Mouse (Mus musculus): ENCODE data around the gene Fam163a.

Gene Fam163a

DNA sequence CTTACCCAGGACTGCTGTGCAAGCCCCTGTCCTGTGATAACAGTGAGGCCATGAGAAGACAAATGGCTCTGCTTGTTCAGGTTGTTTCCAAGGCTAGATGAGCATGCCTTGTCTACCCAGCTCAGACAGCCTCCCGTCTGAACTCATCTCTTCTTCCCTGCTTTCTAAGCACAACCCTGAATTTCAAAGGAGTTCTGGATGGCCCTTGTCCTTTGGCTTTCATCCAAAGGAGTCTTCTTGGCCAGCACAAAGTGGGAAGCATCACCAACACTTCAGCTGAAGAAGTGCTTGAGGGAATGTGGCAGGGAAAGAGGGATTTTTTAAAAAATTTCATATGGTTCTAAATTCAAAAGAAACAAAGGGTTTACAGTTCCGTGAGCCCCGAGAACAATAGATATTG lies 3.8 kb downstream of the Fam163a start:
- no peak for DNase-seq (ENCODE audit: low read depth)

DNA sequence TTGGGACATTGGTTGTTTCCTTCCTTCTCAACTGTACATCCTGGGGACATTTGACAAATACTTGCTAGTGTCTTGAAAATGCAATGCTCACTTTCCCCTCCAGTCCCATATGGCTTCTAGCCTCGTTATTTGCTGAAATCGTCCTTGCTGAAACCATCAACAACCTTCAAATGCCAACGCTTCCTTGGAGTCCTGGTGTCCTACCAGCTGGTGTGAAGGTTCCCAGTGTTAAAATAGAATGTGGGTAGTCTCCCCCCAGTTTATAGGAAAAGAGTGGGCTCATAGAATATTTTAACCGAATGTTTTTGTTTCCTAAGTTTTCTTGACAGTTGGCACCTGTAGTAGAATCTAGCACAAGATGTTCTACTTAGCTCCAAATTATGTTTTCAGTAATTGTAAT lies 7.2 kb downstream of the Fam163a start:
- DNase-seq (ENCODE audit: low read depth): no peak

GRCm38 (mm10) chr1:156193292-156193691 lies 11.5 kb downstream of the Fam163a start:
- no peak for DNase-seq (ENCODE audit: low read depth)

DNA sequence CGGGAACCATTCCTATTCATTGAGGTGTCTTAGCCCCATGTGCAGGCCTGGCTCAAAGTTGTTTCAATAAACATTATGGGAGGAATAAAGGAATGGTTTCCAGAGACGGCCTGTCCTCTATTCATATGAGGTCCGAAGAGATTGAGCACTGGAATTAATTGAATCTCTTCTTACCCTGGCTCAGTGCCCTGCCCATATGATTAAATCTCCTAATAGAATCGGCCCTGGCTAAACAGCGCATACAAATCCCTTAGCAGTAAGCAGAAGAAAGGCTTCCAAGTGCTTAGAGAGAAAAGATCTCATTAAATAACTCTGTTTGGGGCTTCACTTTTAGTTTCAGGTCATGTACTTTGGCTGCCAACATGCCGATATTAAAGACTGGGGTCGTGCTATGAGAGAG lies 12.0 kb downstream of the Fam163a start:
- DNase-seq (ENCODE audit: low read depth): no peak

DNA sequence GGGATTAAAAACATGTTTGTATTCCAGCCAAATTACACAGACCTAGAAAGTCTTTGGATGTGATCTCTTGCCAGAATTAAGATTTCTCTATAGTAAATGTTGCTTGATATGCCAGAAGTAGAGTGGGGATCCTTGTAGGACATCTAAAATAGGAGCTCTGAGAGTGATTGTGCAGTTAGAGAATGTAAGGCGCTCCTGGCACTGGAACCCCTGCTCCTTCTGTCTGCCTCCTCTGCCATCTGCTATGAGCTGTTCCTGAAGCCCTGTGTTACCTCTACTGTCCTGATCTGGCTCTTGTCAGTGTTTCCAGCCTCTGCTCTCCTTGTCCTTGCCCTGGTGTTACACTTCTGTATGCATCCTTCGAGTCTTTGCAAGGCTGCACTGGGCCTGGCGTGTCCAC lies 18.2 kb downstream of the Fam163a start:
- no peak for DNase-seq (ENCODE audit: low read depth)

GRCm38 (mm10) chr1:156184158-156184571 lies 20.7 kb downstream of the Fam163a start:
- DNase-seq (ENCODE audit: low read depth): no peak

DNA sequence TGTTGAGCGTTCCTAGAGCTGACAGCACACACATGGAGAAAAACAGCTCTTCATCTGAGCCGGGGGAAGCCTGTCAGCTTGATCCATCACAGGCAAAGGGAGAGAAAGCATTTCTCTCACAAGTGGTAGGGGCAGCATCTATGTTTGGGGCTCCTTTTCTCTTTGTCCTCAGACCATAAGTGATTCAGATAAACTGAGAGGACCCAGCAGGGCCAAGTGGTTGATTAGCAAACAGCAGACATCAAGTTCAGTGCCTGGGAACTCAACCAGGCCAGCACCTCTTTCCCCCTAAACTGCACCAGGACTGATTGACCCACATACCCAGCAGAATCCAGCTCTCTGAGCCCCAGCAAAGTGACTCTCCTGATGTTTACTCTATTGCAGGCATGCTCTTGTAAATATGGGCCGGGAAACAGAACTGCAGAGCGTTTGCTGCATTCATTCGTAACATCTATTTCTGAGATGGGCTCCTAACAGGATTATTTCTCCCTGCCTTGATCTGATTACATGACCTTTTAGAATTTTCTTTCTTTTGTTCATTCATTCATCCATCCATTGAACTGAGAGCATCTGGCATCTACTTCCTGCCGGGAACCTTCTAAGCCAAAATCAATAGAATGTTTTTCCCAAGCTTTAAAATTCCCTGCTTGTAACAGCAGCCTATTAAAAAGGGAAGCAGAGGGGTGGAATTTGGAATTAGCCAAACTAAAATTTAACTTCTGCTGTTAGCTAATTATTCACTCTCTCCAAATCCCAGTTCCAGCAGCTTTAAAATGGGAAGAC lies 21.5 kb downstream of the Fam163a start:
- DNase-seq (ENCODE audit: low read depth): no peak

GRCm38 (mm10) chr1:156179875-156180274 lies 25.0 kb downstream of the Fam163a start:
- no peak for DNase-seq (ENCODE audit: low read depth)

DNA sequence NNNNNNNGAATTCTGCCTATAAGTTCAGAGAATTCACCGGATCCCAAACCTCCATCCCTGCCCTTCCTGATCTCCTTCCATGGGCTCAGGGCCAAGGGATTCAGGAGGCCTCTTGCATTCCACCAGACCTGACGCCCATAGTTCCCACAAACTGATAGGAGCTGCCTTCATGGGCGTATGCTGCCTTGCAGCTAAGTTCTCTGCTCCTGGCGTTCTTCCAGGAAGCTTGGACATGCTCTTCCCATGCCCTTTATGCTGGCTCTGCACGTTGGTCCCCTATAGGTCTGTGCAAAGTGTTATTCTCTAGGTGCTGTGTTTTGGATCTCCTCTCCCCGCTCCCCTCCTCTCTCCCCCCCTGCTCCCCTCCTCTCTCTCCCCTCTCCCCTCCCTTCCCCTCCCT lies 36.1 kb downstream of the Fam163a start:
- peak; percentile 41 for DNase-seq (ENCODE audit: low read depth)

DNA sequence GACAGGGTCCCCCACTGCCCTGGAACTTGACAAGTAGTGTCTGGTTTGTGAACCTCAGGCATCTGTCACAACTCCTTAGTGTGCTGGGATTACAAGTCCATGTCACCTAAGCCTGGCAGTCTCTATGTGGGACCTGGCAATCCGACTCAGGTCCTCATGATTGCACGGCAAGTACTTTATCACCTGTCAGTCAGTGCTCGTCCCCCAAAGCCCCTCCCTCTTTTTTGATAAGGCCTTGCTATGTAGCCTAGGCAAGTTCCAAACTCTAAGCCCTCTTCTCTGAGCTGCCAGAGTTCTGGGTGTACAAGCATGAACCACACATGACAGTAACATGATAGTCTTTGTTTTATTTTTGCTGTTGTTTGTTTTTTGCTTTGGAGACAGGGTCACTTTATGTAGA lies 88.1 kb downstream of the Fam163a start:
- DNase-seq (ENCODE audit: low read depth): no peak

DNA sequence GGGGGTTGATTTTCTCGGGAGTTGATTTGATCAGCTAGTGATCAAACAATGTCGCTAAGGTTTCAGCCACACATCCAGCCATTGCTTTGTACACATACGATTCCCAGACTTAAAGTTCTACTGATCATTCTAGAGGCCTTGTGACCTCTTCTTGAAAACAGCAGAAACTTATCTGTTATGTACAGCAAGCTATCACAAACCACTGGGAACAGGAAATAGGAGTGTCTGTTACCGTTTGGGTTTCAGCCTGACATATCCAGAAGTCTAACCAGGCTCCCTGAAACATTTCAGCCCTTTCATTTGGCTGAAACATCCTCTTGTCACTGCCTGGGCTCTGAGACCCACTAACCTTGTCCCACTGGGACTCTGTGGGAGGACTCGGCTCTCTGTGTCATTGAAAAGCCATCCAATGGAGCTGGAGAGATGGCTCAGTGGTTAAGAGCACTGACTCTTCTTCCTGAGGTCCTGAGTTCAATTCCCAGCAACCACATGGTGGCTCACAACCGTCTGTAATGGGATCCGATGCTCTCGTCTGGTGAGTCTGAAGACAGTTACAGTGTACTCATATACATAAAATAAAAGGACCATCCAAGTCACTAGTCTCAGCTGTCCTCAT lies 90.8 kb downstream of the Fam163a start:
- no peak for DNase-seq (ENCODE audit: low read depth)

DNA sequence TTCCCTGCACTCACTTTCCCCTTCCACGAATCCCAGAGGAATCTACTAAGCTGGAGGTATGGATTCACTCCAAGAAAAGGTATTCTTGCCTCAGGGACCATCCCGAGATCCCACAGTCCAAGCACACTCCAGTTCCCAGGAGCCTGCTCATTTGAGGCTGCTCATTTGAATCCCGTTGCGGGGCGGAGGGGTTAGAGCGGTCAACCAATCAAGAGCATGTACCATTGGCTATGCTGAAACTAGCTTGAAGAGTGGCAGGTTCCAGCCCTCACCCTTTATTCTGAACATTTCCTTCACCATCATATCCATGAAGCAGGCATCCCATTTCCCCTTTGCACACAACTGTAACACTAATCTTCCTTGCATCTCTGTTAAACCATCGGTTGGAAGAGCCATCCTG lies 92.7 kb downstream of the Fam163a start:
- DNase-seq (ENCODE audit: low read depth): no peak

DNA sequence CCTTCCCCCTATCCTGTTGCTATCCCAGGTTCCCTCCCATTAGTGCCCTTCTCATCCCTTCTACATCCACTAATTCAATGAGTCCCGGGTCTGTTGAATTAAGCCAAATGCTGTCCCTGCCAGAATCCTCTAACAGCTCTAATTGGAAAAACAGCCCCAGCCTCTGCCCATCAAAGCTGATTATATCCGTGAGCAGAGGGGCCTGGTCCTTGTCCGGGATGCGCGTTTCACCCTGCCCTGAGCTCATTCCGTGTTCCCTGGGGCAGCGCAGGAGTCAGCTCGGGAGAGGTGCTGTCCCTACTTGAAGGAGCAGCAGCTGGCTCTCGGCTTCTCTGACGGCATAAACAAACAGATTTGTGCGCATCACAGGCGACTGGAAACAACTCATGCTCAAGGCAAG lies 93.1 kb downstream of the Fam163a start:
- no peak for DNase-seq (ENCODE audit: low read depth)

- peak; percentile 34 for DNase-seq (ENCODE audit: low read depth)
These were observed 93.7 kb downstream of the Fam163a start for GRCm38 (mm10) chr1:156111090-156111489.

DNA sequence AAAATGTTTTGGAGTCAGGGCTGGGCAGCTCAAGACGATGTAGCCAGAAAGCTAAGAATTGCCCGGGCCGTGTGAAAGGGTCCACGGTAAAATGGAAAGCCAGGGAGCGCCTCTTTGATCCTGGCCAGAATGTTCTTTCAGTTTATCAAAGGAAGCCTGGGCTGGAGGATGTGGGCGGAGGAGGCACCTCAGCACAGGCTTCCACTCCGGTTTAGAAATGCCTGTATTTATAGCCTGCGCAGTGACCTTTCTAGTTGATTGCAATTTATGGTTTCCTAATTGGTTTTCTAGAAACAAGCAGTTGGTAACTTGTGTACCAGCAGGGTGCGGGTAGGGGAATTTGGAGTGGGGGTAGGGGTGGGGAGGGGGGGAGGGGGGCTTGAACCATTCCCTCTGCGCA lies 96.4 kb downstream of the Fam163a start:
- no peak for DNase-seq (ENCODE audit: low read depth)

DNA sequence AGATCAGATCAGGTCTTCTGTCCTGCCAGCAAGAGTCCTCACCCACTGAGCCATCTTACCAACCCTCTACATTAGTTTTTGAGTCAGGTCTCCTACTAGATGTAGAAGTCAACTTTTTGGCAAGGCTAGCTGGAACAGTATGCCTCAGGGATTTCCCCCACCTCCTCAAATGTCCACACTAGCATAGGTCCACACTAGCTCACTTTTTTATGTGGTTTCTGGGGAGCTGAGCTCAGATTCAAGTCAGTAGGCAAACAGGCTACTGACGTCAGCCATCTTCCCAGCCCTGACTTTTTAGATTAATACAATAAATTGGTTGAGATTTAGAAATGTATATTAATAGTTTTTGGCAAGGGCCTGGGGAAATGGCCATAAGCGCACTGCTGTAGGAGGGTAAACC lies 97.4 kb downstream of the Fam163a start:
- DNase-seq (ENCODE audit: low read depth): no peak

DNA sequence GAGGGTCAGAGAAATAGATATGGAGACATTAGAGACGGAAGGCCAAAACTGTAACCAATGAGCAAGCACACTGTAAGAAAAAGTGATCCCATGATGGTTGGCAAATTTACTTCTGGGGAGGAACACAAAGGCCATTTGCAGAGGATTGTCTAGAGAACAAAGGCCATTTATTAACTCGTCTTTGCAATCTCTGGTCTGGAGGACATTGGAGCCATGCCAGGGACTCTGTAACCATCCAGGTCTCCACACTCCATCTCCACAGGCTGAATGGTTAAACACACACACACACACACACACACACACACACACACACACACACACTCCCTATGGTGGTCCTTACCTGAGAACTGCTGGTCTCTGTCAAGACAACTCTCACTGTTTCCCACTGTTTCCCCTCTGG lies 99.4 kb downstream of the Fam163a start:
- no peak for DNase-seq (ENCODE audit: low read depth)

DNA sequence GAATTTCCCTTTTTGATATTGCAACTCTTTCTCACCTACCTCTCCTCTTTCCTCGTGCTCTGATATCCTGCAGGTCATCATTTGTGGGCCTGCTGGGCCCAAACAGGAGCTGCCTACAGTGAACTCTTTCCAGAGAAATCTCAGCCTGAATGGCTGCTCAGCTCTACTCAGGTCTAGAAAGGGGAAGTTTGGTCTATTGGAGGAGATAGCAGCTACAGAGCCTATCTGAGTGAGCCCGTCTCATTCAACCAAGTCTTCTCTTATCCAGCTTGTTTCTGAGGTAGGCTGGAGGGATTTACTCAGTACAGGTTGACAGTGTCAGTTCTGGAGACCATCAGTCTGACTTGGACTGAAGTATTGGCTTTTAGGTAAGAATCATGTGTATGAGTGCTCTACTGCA lies 101.1 kb downstream of the Fam163a start:
- no peak for DNase-seq (ENCODE audit: low read depth)

GRCm38 (mm10) chr1:156091811-156092210 lies 113.0 kb downstream of the Fam163a start:
- no peak for DNase-seq (ENCODE audit: low read depth)

DNA sequence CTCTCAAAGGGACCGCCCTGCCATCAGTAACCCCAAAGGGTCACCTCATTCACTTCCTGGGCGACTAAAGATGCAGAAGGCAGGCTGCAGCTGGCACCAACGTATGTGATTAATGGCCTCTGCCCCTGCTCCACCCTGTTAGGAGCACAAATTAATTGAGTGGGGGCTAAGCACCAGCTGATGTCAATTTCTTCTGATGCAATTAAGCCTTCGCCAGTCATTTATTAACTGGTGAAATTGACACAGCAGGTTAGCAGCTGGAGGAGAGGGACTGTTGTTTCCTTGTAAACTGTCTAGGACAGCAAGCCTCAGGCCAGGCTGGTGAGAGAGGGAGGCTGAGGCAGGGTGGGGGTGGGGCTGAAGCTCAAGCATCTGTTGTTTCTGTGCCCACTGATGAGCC lies 114.8 kb downstream of the Fam163a start:
- no peak for DNase-seq (ENCODE audit: low read depth)

DNA sequence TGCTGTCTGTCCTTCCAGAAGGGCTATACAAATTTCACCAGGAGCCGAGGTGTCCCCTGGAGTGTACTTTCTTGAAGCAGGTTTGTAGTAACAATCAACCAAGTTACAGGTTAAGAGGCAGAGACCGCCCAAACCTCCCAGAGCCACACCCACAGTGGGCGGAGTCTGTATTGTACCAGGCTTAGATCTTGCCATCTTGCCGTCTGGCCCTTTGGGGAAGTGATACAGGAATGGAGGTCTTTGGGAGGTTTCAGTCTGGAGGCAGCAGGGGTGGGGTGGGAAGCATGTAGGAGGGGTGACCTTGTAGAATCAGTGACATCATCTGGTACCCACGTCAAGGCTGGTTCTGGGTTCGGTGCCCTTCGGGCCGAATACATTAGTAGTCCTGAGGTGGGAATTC lies 115.3 kb downstream of the Fam163a start:
- DNase-seq (ENCODE audit: low read depth): no peak

- DNase-seq (ENCODE audit: low read depth): no peak
These were observed 117.2 kb downstream of the Fam163a start for GRCm38 (mm10) chr1:156087586-156087985.

GRCm38 (mm10) chr1:156085770-156086169 lies 119.1 kb downstream of the Fam163a start:
- DNase-seq (ENCODE audit: low read depth): peak; percentile 83

- DNase-seq (ENCODE audit: low read depth): no peak
These were observed 120.2 kb downstream of the Fam163a start for GRCm38 (mm10) chr1:156084603-156085002.
